Mouse (Mus musculus) embryonic facial prominence, embryonic 15.5 days (tissue): Measurements from ENCODE around the gene Lrmda. TPM values are rescaled to one million over a fixed set of nuclear protein-coding genes. Genes with fewer than 3 reads are reported as not detected.
A peak's percentile ranks its signal among the peaks of the same experiment; 100 is the strongest.

ENCODE experiments used
- ATAC-seq: fragments of 200-750 bp; cut with Nextera tagmentation; 2 replicates; pipeline ENCODE4 v1.8.0; 2017; ENCODE audit warnings: low read depth, moderate TSS enrichment; ENCODE audit not compliant: insufficient number of reproducible peaks, low FRiP score, low TSS enrichment
- H3K27ac ChIP-seq: fragments of 300-500 bp; sonication (generic); replicated peaks from 2 replicates; pipeline ENCODE4 v1.5.1; 2015; ENCODE audit warnings: mild to moderate bottlenecking, inconsistent platforms
- H3K27me3 ChIP-seq: fragments of 300-500 bp; sonication (generic); 2 replicates; pipeline ENCODE4 v1.6.1; 2015; ENCODE audit warnings: inconsistent platforms
- H3K36me3 ChIP-seq: fragments of 300-500 bp; sonication (generic); 2 replicates; pipeline ENCODE4 v1.6.1; 2015; ENCODE audit warnings: mild to moderate bottlenecking, inconsistent platforms
- H3K4me1 ChIP-seq: fragments of 300-500 bp; sonication (generic); 2 replicates; pipeline ENCODE4 v1.6.1; 2015; ENCODE audit warnings: inconsistent platforms
- H3K4me2 ChIP-seq: fragments of 300-500 bp; sonication (generic); replicated peaks from 2 replicates; pipeline ENCODE4 v1.6.1; 2015; ENCODE audit warnings: mild to moderate bottlenecking, inconsistent platforms
- H3K4me3 ChIP-seq: fragments of 300-500 bp; sonication (generic); replicated peaks from 2 replicates; pipeline ENCODE4 v1.5.1; 2015; ENCODE audit warnings: mild to moderate bottlenecking, inconsistent platforms
- H3K9ac ChIP-seq: fragments of 300-500 bp; sonication (generic); 2 replicates; pipeline ENCODE4 v1.6.1; 2015; ENCODE audit warnings: inconsistent platforms
- H3K9me3 ChIP-seq: fragments of 300-500 bp; sonication (generic); replicated peaks from 2 replicates; pipeline ENCODE4 v1.6.1; 2016; ENCODE audit warnings: inconsistent platforms
- WGBS: fragments of 180-500 bp; shearing (Covaris S2); methylation state at CpG from one replicate; pipeline ENCODE4 v1.1.7; 2015; 5-methylcytosine and 5-hydroxymethylcytosine counted together
- polyA plus RNA-seq: library from polyadenylated mRNA; unstranded; fragments of >200 nt; fragmentation: Nextera tagmentation; extraction: Ambion mirVana; gene quantifications from 2 replicates; pipeline ENCODE4 v1.2.1, GENCODE M21; 2015

Lrmda gene
- polyA plus RNA-seq, 1 experiment from 2014 or later: 0.64 TPM

- Histone ChIP-seq H3K27ac (no peak overlapping the region), H3K4me3 (no peak overlapping the region), H3K36me3 (no peaks in the 10 kb centered on the region), H3K9me3 (no peaks in the 10 kb centered on the region), H3K27me3 (no peaks in the 10 kb centered on the region), H3K4me2 (no peak overlapping the region), H3K4me1 (no peaks in the 10 kb centered on the region), H3K9ac (no peak overlapping the region)
- no peak for ATAC-seq
- 79% methylated on average over 3 of the region's 3 CpGs for WGBS
Observed at GRCm38 (mm10) chr14:22106777-22107176, 87.3 kb downstream of the Lrmda start.

GRCm38 (mm10) chr14:22109423-22109822 is 89.9 kb downstream of the Lrmda start:
- H3K4me2 ChIP-seq: no peak overlapping the region
- 80% methylated on average over 4 of the region's 4 CpGs for WGBS
- H3K4me1 ChIP-seq: no peaks in the 10 kb centered on the region
- no peak overlapping the region for H3K27ac ChIP-seq
- no peak overlapping the region for H3K4me3 ChIP-seq
- no peak for ATAC-seq
- H3K9me3 ChIP-seq: no peaks in the 10 kb centered on the region
- no peaks in the 10 kb centered on the region for H3K27me3 ChIP-seq
- H3K36me3 ChIP-seq: no peaks in the 10 kb centered on the region
- no peak overlapping the region for H3K9ac ChIP-seq

GRCm38 (mm10) chr14:22113463-22114361 is 94.2 kb downstream of the Lrmda start:
- no peaks in the 10 kb centered on the region for H3K36me3 ChIP-seq
- no peak overlapping the region for H3K27ac ChIP-seq
- H3K9ac ChIP-seq: no peak overlapping the region
- WGBS: 40% methylated on average over 8 of the region's 8 CpGs
- no peak for ATAC-seq
- no peaks in the 10 kb centered on the region for H3K27me3 ChIP-seq
- H3K4me3 ChIP-seq: no peak overlapping the region
- no peaks in the 10 kb centered on the region for H3K9me3 ChIP-seq
- no peak overlapping the region for H3K4me2 ChIP-seq
- 0 out of 2 replicates have a peak, but pooled peaks cover 6% of the 10 kb centered on the region for H3K4me1 ChIP-seq

GRCm38 (mm10) chr14:22114651-22115351 is 95.3 kb downstream of the Lrmda start:
- Histone ChIP-seq H3K27me3 (no peaks in the 10 kb centered on the region), H3K27ac (no peak overlapping the region), H3K9me3 (no peaks in the 10 kb centered on the region), H3K4me3 (no peak overlapping the region), H3K36me3 (no peaks in the 10 kb centered on the region), H3K4me2 (no peak overlapping the region), H3K4me1 (0 out of 2 replicates have a peak, but pooled peaks cover 6% of the 10 kb centered on the region), H3K9ac (no peak overlapping the region)
- peak; percentile 34; the same call in 1 of the 2 replicates for ATAC-seq
- WGBS: 24% methylated on average over 18 of the region's 18 CpGs

GRCm38 (mm10) chr14:22118096-22118495 is 98.6 kb downstream of the Lrmda start:
- H3K27ac ChIP-seq: no peak overlapping the region
- 0 out of 2 replicates have a peak, but pooled peaks cover 6% of the 10 kb centered on the region for H3K4me1 ChIP-seq
- H3K4me3 ChIP-seq: no peak overlapping the region
- H3K9me3 ChIP-seq: no peaks in the 10 kb centered on the region
- ATAC-seq: no peak
- 53% methylated on average over 6 of the region's 6 CpGs for WGBS
- H3K27me3 ChIP-seq: no peaks in the 10 kb centered on the region
- H3K9ac ChIP-seq: no peak overlapping the region
- no peaks in the 10 kb centered on the region for H3K36me3 ChIP-seq
- no peak overlapping the region for H3K4me2 ChIP-seq

GRCm38 (mm10) chr14:22118512-22118911 is 99.0 kb downstream of the Lrmda start:
- no peak for ATAC-seq
- Histone ChIP-seq H3K27me3 (no peaks in the 10 kb centered on the region), H3K4me2 (no peak overlapping the region), H3K27ac (no peak overlapping the region), H3K4me3 (no peak overlapping the region), H3K9ac (no peak overlapping the region), H3K4me1 (0 out of 2 replicates have a peak, but pooled peaks cover 6% of the 10 kb centered on the region), H3K36me3 (no peaks in the 10 kb centered on the region), H3K9me3 (no peaks in the 10 kb centered on the region)
- 57% methylated on average over 4 of the region's 4 CpGs for WGBS

- 56% methylated on average over 4 of the region's 4 CpGs for WGBS
- no peaks in the 10 kb centered on the region for H3K9me3 ChIP-seq
- H3K4me3 ChIP-seq: no peak overlapping the region
- H3K4me1 ChIP-seq: no peaks in the 10 kb centered on the region
- no peaks in the 10 kb centered on the region for H3K36me3 ChIP-seq
- no peak for ATAC-seq
- no peaks in the 10 kb centered on the region for H3K27me3 ChIP-seq
- no peak overlapping the region for H3K27ac ChIP-seq
- H3K4me2 ChIP-seq: no peak overlapping the region
- no peak overlapping the region for H3K9ac ChIP-seq
Observed at GRCm38 (mm10) chr14:22126276-22126675, 106.8 kb downstream of the Lrmda start.

- no peak overlapping the region for H3K4me3 ChIP-seq
- H3K27me3 ChIP-seq: no peaks in the 10 kb centered on the region
- H3K4me1 ChIP-seq: no peaks in the 10 kb centered on the region
- no peak overlapping the region for H3K9ac ChIP-seq
- H3K9me3 ChIP-seq: no peaks in the 10 kb centered on the region
- H3K4me2 ChIP-seq: no peak overlapping the region
- no peak overlapping the region for H3K27ac ChIP-seq
- H3K36me3 ChIP-seq: no peaks in the 10 kb centered on the region
- 88% methylated on average over 6 of the region's 6 CpGs for WGBS
- no peak for ATAC-seq
Observed at GRCm38 (mm10) chr14:22126859-22127258, 107.3 kb downstream of the Lrmda start.

GRCm38 (mm10) chr14:22130950-22131585 is 111.6 kb downstream of the Lrmda start:
- Histone ChIP-seq H3K9ac (no peak overlapping the region), H3K36me3 (no peaks in the 10 kb centered on the region), H3K4me2 (no peak overlapping the region), H3K27ac (no peak overlapping the region), H3K9me3 (no peaks in the 10 kb centered on the region), H3K4me3 (no peak overlapping the region), H3K4me1 (no peaks in the 10 kb centered on the region), H3K27me3 (no peaks in the 10 kb centered on the region)
- ATAC-seq: no peak
- WGBS: 59% methylated on average over 7 of the region's 7 CpGs

- Histone ChIP-seq H3K4me3 (no peak overlapping the region), H3K36me3 (no peaks in the 10 kb centered on the region), H3K9me3 (no peaks in the 10 kb centered on the region), H3K9ac (no peak overlapping the region), H3K27ac (no peak overlapping the region), H3K4me2 (no peak overlapping the region), H3K27me3 (no peaks in the 10 kb centered on the region), H3K4me1 (no peaks in the 10 kb centered on the region)
- WGBS: 60% methylated on average over 1 of the region's 1 CpGs
- no peak for ATAC-seq
Observed at GRCm38 (mm10) chr14:22139281-22139680, 119.8 kb downstream of the Lrmda start.

GRCm38 (mm10) chr14:22144014-22144413 is 124.5 kb downstream of the Lrmda start:
- ATAC-seq: no peak
- no peaks in the 10 kb centered on the region for H3K27me3 ChIP-seq
- H3K4me3 ChIP-seq: no peak overlapping the region
- no peak overlapping the region for H3K4me2 ChIP-seq
- H3K36me3 ChIP-seq: no peaks in the 10 kb centered on the region
- H3K4me1 ChIP-seq: peaks cover 7% of the 10 kb centered on the region; the same call in 1 of the 2 replicates
- no peak overlapping the region for H3K9ac ChIP-seq
- no peak overlapping the region for H3K27ac ChIP-seq
- H3K9me3 ChIP-seq: no peaks in the 10 kb centered on the region
- WGBS: 28% methylated on average over 3 of the region's 3 CpGs
